Mouse (Mus musculus): Measurements from ENCODE around the gene Gm49486.

DNA sequence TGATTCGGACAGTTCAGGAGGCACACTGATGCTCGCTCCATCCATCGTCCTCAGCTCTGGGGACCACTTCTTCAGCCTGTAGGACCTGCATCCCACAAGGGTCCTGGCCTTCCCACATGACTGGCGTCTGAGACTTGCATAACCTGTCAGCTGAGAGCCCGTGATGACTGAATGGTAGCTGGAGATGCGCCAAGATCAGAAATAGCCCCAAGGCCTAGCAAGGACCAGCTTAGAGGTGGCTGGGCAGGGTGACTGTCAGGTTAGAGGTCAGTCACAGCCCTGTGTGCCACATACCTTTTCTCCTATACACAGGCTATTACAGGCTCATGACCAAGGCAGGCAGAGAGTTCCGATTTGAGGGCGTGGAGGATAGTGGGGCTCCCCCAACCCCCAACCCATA is 33.7 kb upstream of the Gm49486 start:
- TF ChIP-seq CTCF (conservative IDR thresholded peaks at IDR 0.05; ENCODE audit: low read length): no peak
- TF ChIP-seq NANOG (IDR thresholded peaks at IDR 0.05; ENCODE audit: borderline replicate concordance, low read length): no peak
- no peak for TF ChIP-seq POU5F1 (IDR thresholded peaks at IDR 0.05; ENCODE audit: borderline replicate concordance, low read length)

All from E14TG2a.4 (cell line).